Mouse (Mus musculus) limb, embryonic 12.5 days (tissue): ENCODE data around the gene Slc8a1. TPM values are rescaled to one million over a fixed set of nuclear protein-coding genes. Genes with fewer than 3 reads are reported as not detected.

Experiments
- ATAC-seq: fragments of 200-750 bp; cut with Nextera tagmentation; 2 replicates; pipeline ENCODE4 v1.8.0; 2017; ENCODE audit warnings: low read depth, moderate TSS enrichment; ENCODE audit not compliant: insufficient number of reproducible peaks, insufficient read depth, low FRiP score, low TSS enrichment
- H3K27ac ChIP-seq: fragments of 300-500 bp; sonication (generic); 2 replicates; pipeline ENCODE4 v1.5.1; 2016; ENCODE audit warnings: mild to moderate bottlenecking, moderate library complexity
- H3K27me3 ChIP-seq: fragments of 300-500 bp; sonication (generic); 2 replicates; pipeline ENCODE4 v1.6.1; 2016; ENCODE audit warnings: mild to moderate bottlenecking, moderate library complexity
- H3K36me3 ChIP-seq: fragments of 300-500 bp; sonication (generic); 2 replicates; pipeline ENCODE4 v1.6.1; 2016; ENCODE audit warnings: mild to moderate bottlenecking, moderate library complexity
- H3K4me1 ChIP-seq: fragments of 300-500 bp; sonication (generic); replicated peaks from 2 replicates; pipeline ENCODE4 v1.6.1; 2016
- H3K4me2 ChIP-seq: fragments of 300-500 bp; sonication (generic); 2 replicates; pipeline ENCODE4 v1.6.1; 2016; ENCODE audit warnings: mild to moderate bottlenecking, moderate library complexity
- H3K4me3 ChIP-seq: fragments of 300-500 bp; sonication (generic); replicated peaks from 2 replicates; pipeline ENCODE4 v1.5.1; 2016; ENCODE audit warnings: mild to moderate bottlenecking
- H3K9ac ChIP-seq: fragments of 300-500 bp; sonication (generic); replicated peaks from 2 replicates; pipeline ENCODE4 v1.6.1; 2016; ENCODE audit warnings: mild to moderate bottlenecking, moderate library complexity
- H3K9me3 ChIP-seq: fragments of 300-500 bp; sonication (generic); 2 replicates; pipeline ENCODE4 v1.6.1; 2016; ENCODE audit warnings: mild to moderate bottlenecking, moderate library complexity
- WGBS: fragments of 180-500 bp; shearing (Covaris S2); methylation state at CpG from one replicate; pipeline ENCODE4 v1.1.7; 2016; 5-methylcytosine and 5-hydroxymethylcytosine counted together
- polyA plus RNA-seq: library from polyadenylated mRNA; unstranded; fragments of >200 nt; fragmentation: Nextera tagmentation; extraction: Ambion mirVana; gene quantifications from 2 replicates; pipeline ENCODE4 v1.2.1, GENCODE M21; 2016

Gene Slc8a1
- 5.4 and 6.1 TPM in 2 replicates for polyA plus RNA-seq

GRCm38 (mm10) chr17:81738311-81738755, at the start of gene Slc8a1:
Slc8a1 (minus strand) TSS chr17:81738377.
- Histone ChIP-seq H3K9me3 (no peaks in the 10 kb centered on the region), H3K27ac (no peak within 1 kb of the TSS), H3K9ac (no peak within 1 kb of the TSS), H3K27me3 (no peaks in the 10 kb centered on the region), H3K4me2 (no peak within 1 kb of the TSS), H3K4me3 (no peak within 1 kb of the TSS), H3K36me3 (no peaks in the 10 kb centered on the region), H3K4me1 (no peaks in the 10 kb centered on the region)
- 92% methylated on average over 14 of the region's 14 CpGs for WGBS
- no peak for ATAC-seq

GRCm38 (mm10) chr17:81787350-81787749, 49.2 kb upstream of the Slc8a1 start:
- WGBS = 42% methylated on average over 4 of the region's 4 CpGs
- no peak overlapping the region for H3K27ac ChIP-seq
- no peaks in the 10 kb centered on the region for H3K36me3 ChIP-seq
- no peak overlapping the region for H3K9ac ChIP-seq
- no peaks in the 10 kb centered on the region for H3K4me1 ChIP-seq
- H3K4me2 ChIP-seq = no peak overlapping the region
- no peaks in the 10 kb centered on the region for H3K27me3 ChIP-seq
- H3K4me3 ChIP-seq = no peak overlapping the region
- ATAC-seq = no peak
- no peaks in the 10 kb centered on the region for H3K9me3 ChIP-seq

DNA sequence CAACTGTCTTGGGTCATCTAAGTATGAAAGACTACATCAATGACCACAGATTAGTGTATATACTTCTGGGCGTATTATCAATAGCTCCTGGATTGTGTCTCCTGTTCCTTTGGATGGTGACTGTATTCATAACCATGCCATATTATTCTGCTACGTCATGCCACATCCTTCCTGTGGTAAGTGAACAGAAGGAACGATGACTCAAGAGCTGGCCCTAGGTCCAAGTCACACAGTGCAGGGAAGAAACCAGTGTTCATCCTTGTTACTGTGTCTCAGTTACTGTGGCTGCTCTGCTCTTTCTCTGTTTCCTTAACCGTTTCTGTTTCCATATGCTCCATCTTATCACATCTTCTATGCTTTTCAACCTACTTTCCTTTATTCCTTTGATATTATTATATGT, 44.1 kb upstream of the Slc8a1 start:
- Histone ChIP-seq H3K27ac (no peak overlapping the region), H3K4me2 (no peak overlapping the region), H3K4me1 (no peaks in the 10 kb centered on the region), H3K4me3 (no peak overlapping the region), H3K9ac (no peak overlapping the region), H3K36me3 (no peaks in the 10 kb centered on the region), H3K9me3 (no peaks in the 10 kb centered on the region), H3K27me3 (no peaks in the 10 kb centered on the region)
- ATAC-seq = no peak
- 93% methylated on average over 4 of the region's 4 CpGs for WGBS

DNA sequence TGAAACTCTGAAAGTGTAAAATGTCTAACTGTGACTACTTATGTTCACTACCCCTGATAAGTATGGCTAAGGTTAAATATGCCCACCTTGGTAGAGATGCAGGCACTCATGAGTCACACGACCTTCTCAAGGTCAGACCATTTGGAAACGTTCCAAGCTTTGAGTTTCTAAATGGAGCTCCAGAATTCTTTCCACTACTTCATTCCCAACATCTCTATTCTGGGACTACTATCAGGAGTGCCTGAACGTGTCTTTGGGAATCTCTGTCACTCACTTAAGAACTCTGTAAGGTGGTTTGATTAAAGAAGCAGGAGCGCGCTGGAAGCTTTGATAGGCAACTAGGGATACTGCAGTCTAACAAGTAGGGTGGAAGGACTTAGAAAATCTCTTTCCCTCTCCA, 43.3 kb upstream of the Slc8a1 start:
- Histone ChIP-seq H3K27me3 (no peaks in the 10 kb centered on the region), H3K27ac (no peak overlapping the region), H3K9me3 (no peaks in the 10 kb centered on the region), H3K4me2 (no peak overlapping the region), H3K36me3 (no peaks in the 10 kb centered on the region), H3K4me1 (no peaks in the 10 kb centered on the region), H3K9ac (no peak overlapping the region), H3K4me3 (no peak overlapping the region)
- 84% methylated on average over 5 of the region's 5 CpGs for WGBS
- no peak for ATAC-seq

DNA sequence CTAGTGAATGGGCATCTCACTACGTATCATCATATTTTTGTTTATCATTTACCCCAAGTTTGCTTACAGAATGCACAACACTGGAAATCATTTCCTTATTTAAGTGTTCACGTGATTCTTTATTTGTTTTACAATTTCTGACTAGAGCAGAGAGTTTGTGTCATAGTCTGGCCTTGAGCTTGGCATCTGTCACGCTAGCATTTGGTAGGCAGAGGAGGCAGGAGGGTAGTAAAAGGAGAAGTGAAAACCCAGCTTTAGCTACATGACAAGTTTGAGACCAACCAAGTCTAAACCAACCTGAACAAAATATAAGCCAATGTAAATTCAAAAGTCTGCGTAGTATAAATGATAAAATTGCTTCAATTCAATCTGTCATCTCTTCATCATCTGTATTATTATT, 41.7 kb upstream of the Slc8a1 start:
- no peak overlapping the region for H3K4me2 ChIP-seq
- no peak for ATAC-seq
- H3K9ac ChIP-seq = no peak overlapping the region
- H3K27me3 ChIP-seq = no peaks in the 10 kb centered on the region
- no peaks in the 10 kb centered on the region for H3K9me3 ChIP-seq
- H3K36me3 ChIP-seq = no peaks in the 10 kb centered on the region
- H3K27ac ChIP-seq = no peak overlapping the region
- no peak overlapping the region for H3K4me3 ChIP-seq
- H3K4me1 ChIP-seq = no peaks in the 10 kb centered on the region
- 89% methylated on average over 4 of the region's 4 CpGs for WGBS

GRCm38 (mm10) chr17:81750664-81751063, 12.5 kb upstream of the Slc8a1 start:
- Histone ChIP-seq H3K36me3 (no peaks in the 10 kb centered on the region), H3K4me3 (no peak overlapping the region), H3K4me2 (no peak overlapping the region), H3K27me3 (no peaks in the 10 kb centered on the region), H3K4me1 (no peaks in the 10 kb centered on the region), H3K9me3 (no peaks in the 10 kb centered on the region), H3K9ac (no peak overlapping the region), H3K27ac (no peak overlapping the region)
- ATAC-seq = no peak
- 66% methylated on average over 2 of the region's 2 CpGs for WGBS

GRCm38 (mm10) chr17:81743034-81743433, 4.9 kb upstream of the Slc8a1 start:
- 69% methylated on average over 2 of the region's 2 CpGs for WGBS
- ATAC-seq = no peak
- no peaks in the 10 kb centered on the region for H3K4me1 ChIP-seq

GRCm38 (mm10) chr17:81740576-81740975, 2.4 kb upstream of the Slc8a1 start:
- Histone ChIP-seq H3K4me3 (no peak overlapping the region), H3K27me3 (no peaks in the 10 kb centered on the region), H3K4me2 (no peak overlapping the region), H3K9ac (no peak overlapping the region), H3K9me3 (no peaks in the 10 kb centered on the region), H3K4me1 (no peaks in the 10 kb centered on the region), H3K36me3 (no peaks in the 10 kb centered on the region), H3K27ac (no peak overlapping the region)
- no peak for ATAC-seq
- WGBS = 53% methylated on average over 6 of the region's 6 CpGs

More at GRCm38 (mm10) chr17:81743034-81743433, 4.9 kb upstream of the Slc8a1 start:
- Histone ChIP-seq H3K9ac (no peak overlapping the region), H3K4me2 (no peak overlapping the region), H3K9me3 (no peaks in the 10 kb centered on the region), H3K36me3 (no peaks in the 10 kb centered on the region), H3K4me3 (no peak overlapping the region), H3K27ac (no peak overlapping the region), H3K27me3 (no peaks in the 10 kb centered on the region)

DNA sequence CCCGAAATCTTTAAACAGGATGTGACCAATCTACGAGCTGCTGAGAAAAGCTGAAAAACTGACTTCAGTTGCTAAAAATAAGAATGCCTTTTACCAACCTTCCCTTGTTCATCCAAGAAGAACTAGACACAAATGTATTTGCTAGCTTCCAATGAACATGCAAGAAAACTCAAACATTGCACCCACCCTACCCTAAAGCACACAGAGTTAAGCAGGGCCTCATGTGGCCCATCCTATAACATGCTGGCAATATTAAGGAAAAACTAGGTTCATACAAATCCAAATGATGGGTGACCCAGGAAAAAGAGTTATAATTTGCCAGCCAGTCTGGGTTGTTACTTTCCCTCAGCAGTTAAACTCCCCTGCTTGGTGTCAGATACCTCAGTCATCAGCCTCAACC, 398 bp downstream of the Slc8a1 start:
- Histone ChIP-seq H3K4me1 (no peaks in the 10 kb centered on the region), H3K9ac (no peak overlapping the region), H3K4me3 (no peak overlapping the region), H3K9me3 (no peaks in the 10 kb centered on the region), H3K36me3 (no peaks in the 10 kb centered on the region), H3K27ac (no peak overlapping the region), H3K4me2 (no peak overlapping the region), H3K27me3 (no peaks in the 10 kb centered on the region)
- ATAC-seq = no peak
- WGBS = 93% methylated on average over 2 of the region's 2 CpGs

DNA sequence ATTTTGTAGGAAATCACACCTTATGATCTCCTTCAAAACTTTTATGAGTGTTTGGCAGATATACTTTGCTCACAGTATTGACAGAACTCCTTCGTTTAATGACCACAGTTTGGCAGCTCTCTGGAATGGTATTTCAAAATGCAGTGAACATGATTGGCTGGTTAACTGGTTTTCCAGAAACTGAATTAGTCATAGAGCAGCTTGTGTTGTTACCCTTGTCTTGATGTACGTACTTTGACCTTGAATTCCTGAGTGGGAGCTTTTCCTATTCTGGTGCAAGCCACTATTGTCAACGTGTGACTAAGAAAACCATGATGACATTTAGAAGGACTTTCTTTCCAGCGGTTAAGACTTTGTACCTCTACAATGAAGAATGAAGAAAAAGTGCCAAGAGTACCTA, 868 bp downstream of the Slc8a1 start:
- H3K27me3 ChIP-seq = no peaks in the 10 kb centered on the region
- no peak overlapping the region for H3K9ac ChIP-seq
- no peak for ATAC-seq
- no peak overlapping the region for H3K27ac ChIP-seq
- no peaks in the 10 kb centered on the region for H3K36me3 ChIP-seq
- no peaks in the 10 kb centered on the region for H3K4me1 ChIP-seq
- 77% methylated on average over 4 of the region's 4 CpGs for WGBS
- no peak overlapping the region for H3K4me2 ChIP-seq
- H3K4me3 ChIP-seq = no peak overlapping the region
- H3K9me3 ChIP-seq = no peaks in the 10 kb centered on the region

- Histone ChIP-seq H3K4me3 (no peak overlapping the region), H3K4me1 (no peaks in the 10 kb centered on the region), H3K27me3 (no peaks in the 10 kb centered on the region), H3K27ac (no peak overlapping the region), H3K36me3 (no peaks in the 10 kb centered on the region), H3K9ac (no peak overlapping the region), H3K9me3 (no peaks in the 10 kb centered on the region), H3K4me2 (no peak overlapping the region)
- WGBS = 82% methylated on average over 2 of the region's 2 CpGs
- no peak for ATAC-seq
These were observed 2.6 kb downstream of the Slc8a1 start for GRCm38 (mm10) chr17:81735583-81735982.

- H3K27me3 ChIP-seq = no peaks in the 10 kb centered on the region
- no peak overlapping the region for H3K4me2 ChIP-seq
- no peak overlapping the region for H3K9ac ChIP-seq
- no peak for ATAC-seq
- no peak overlapping the region for H3K4me3 ChIP-seq
- no peaks in the 10 kb centered on the region for H3K4me1 ChIP-seq
- H3K36me3 ChIP-seq = no peaks in the 10 kb centered on the region
- H3K27ac ChIP-seq = no peak overlapping the region
- H3K9me3 ChIP-seq = no peaks in the 10 kb centered on the region
- 95% methylated on average over 4 of the region's 4 CpGs for WGBS
These were observed 8.3 kb downstream of the Slc8a1 start for GRCm38 (mm10) chr17:81729891-81730290.
